Mouse (Mus musculus) lung, postnatal 4 days (tissue): ENCODE data around the gene Ldah.

ENCODE experiments used
- DNase-seq, 2 experiments: peaks; one replicate each; pipeline ENCODE4 v3.0.0; 2021

The Ldah gene

DNA sequence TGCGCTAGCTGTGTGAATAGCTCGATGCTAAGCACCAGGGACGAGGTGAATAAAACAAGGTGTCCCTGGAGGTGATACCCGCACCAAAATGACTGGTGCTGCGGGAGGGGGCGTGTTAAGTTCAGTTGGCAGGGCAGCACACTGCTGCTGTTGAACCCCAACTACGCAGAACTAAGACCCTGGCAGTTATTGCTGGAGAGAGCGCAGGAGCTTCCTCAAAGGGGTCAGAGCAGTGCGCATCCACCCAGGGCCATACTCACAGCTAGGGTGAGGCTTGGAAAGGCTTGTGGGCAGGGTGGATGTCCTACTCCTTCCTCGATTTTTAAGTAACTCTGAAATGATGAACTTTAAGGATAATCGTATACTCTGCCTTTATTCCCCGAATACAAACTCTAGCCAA, 105.9 kb downstream of the Ldah start:
- DNase-seq, result no peak

DNA sequence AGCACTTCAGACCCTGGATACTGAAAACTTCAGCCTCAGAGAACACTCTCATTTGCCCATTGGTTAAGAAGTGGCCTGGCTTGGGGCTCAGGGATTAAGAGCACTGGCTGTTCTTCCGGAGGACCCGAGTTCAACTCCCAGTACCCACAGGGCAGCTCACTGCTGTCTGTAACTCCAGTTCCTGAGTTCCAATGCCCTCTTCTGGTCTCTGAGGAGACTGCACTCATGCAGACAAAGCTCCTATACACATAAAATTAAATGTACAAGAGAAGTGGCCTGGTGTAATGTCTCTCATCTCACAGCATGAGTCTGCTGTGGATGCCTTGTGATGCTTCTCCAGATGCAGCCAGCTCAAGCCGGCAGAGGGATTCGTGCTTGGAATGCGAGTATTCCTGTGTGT, 108.6 kb downstream of the Ldah start:
- no peak for DNase-seq

DNA sequence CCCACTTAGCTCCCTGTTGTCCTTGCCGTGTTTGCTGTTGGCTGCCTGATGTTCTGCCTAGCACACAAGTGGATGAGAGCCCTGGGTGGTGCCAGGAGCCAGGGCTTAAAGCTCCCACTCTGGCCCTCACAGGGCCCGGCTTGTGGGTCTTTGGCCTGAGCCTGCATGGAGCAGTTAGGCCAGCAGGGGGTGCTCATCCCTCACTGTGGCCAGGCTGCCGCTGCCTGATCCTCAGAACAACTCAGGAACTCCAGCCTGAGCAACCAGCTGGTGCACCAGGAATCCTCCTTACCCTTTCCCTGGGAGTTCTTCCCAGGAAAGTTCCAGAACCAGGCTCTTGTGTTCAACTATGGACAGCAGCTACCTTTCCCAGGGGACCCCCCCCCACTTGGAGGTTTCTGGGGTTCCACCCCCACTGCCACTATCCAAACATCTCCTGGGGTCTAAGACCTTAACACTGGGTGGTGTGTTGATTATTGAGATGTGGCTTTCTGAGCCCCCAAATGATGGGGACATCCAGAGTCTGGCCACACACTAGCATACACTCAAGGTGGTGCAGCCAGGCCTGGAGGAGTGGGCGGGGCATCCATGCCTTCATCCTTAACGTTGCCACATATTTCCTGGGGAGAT, 112.3 kb downstream of the Ldah start:
- DNase-seq, result peak; percentile 79 to 87

DNA sequence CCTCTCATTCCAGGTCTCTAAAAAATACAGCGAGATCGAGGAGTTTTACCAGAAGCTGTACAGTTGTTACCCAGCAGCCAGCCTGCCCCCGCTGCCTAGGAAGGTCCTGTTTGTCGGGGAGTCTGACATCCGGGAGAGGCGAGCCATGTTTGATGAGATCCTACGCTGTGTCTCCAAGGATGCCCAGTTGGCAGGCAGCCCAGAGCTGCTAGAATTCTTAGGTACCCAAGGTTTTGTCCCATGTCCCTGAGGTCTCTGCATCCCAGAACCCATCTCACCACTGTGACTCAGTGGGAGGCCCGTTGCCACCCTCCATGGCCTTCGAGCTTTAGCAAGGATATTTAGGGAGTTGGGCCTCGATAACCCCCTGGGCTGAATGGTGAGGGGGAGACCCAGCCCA, 113.6 kb downstream of the Ldah start:
- DNase-seq, result peak in 1 of 2 experiments; percentile 20

DNA sequence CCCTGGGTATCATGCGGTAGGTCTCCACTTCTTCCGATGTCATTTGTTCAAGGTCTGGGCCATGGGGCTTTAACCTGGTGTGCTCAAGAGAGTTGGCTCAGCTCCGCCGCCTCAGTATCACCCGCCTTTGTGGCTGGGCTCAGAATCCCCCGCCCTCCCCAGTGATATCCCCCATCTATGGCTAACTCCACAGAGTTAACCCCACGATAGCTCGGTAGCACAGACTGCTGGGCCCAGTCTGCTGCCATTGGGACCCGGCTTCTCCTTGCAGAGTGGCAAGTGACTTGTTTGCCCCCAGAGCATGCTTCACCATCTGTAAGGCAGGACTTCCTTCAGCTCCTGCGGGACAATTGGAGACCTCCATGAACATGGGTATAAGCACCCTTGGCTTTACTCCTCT, 116.2 kb downstream of the Ldah start:
- DNase-seq, result no peak

DNA sequence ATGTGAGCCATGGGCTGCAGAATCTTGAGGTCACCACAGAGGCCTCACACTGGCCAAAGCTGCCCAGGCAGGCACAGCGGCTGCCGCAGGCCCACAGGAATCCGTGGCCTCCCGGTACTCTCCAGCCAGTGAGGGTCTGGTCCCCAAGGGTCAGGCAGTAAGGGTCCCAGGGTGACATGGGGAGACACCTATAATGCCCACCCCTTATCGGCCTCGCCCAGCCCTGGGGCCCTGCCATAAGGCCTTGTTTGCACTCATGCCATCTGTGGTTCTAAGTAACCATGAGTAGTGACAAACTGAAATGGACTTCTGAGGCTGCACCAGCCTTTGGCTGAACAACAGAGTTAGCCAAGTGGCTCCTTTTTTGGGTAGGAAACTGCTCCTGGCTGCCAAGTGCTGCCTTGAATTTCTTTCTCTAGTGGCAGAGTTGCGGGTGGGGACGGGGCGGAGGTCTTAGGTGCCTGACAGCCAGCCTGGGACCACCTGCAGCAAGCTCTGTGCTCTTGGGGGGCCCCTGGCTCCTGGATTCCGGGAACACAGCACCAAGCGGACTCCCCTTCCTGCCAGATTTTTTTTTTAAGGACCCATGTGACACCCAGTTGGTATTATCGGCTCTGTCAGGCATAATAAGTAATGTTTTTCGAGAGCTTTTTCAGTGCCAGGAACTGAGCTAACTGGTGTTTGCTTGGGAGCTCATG, 117.5 kb downstream of the Ldah start:
- DNase-seq, result peak in 1 of 2 experiments; percentile 22

DNA sequence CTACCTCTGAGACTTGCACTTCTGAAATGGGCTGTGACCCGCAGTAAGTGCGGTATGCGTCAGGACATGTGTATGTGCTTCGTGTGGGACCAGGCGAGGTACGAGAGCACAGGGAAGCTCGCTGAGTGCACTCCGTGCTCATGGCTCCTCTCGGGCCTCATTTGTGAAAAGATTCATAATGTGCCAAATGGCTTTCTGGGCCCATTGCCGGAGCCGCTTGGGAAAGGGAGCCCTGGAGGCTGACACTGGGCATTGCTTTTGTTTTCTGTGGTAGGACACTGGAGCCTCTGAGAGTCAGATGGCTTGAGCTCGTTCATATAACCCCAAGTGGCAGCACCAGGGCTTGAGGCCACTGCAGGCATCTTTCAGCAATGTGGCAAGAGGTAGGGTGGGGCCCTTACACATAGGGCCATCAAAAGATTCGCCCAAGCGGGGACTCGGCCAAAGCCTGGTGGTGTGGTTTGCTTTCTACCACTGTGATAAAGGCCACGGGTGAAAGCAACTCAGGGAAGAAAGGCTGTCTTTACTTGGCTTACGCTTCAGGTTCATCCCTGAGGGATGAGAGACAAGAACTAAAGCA, 118.1 kb downstream of the Ldah start:
- DNase-seq, result no peak

DNA sequence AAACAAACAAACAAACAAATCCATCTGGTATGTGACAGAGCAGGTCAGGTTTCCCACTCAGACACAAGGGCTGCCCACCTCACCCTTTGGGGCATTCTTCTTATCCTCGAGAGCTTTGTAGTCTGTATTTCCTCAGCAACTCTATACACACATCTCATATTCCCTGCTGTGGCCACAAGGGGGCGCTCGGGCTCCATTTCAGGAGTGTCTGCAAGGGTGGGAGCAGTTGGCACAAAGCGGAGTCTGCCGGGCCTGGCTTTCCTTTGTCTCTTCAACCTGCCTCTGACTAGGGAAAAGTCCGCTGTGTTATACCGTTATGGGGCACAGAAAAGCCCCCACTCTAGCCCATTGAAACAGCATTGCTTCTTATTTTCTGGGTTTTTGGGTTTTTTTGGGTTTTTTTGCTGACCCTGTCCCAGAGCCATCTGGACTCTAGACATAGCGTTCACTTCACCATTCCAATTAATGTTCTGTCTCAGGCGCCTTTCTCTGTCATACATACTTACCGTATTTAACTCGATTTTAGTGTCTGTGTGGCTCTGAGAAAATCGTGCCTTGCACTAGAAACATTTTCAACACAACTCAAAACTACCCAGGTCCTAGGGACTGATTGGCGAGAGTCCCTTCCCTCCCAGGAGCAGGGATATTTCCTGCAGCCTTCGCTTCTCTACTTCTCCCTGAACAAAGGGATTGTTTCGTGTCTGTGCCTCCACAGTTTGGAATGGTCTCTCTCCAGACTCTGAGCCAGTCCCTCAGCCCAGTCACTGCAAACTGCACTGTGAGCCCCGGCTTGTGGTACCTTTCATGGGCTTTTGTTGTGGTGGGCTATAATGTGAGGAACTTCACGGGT, 119.1 kb downstream of the Ldah start:
- peak; percentile 92 to 95 for DNase-seq

DNA sequence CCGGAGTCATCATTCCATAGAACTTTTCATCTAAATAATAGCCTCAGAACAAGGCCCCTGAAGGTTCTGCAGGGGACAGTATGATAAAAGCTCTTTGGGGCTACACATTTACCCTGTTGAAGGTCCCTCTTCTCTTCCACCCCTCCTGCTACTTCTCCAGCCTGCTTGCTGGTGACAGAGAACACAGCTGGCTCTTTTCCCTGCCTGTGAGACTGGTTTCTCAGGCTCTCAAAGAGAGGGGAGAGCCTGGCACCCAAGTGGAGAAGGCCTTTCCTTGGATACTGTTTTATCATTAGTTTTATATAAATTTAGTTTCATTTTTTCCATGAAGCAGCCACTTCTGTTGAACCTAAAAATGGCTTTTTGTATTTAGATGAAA, 119.8 kb downstream of the Ldah start:
- no peak for DNase-seq

DNA sequence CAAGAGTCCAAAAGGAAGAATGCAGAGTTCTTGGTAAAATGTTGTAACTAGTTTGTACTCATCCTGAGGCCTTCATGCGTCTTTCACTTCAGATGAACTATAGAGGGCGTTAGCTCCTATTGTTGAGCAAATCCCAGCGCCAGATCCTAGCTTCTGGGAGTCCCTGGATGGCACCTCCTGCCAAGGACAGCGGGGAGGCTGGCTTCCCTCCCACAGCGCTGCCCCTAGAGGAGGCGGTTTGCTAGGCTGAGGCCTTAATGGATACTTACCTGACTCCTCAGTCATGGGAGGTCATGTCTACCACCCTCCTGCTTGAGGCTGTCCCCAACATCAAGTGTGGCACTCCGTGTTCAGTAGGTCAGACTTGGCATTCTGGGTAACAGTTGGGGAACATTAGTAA, 121.3 kb downstream of the Ldah start:
- no peak for DNase-seq

DNA sequence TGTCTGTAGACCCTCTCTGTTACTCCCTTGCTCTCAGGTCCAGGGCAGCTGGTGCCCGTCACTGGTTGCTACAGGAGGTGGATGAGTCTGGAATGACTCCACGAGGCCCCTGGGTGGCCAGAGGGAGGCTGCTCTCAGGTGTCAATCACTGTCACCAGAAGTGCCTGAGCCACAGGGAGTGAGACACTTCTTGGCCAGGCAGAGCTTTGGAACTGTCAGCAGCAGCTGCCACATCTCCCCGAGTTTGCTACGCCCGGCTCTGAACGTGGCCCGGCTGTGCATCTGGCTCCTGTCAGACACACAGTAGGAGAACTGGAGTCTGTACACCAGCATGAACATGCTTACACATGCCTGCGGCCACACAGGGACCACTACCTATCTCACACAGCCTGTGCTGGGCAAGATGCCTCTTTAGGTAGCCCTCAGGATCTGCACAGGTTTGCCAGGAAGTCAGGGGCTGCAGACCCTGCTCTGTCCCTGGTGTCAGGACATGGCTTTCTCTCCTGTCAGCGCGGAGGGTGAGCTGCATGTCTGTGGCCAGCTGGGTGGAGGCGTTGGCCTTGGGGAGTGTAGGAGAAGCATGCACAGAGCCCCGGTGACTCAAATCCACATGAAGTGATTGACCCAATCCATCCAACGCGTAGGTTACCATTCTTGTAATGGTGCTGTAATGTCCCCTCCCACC, 123.7 kb downstream of the Ldah start:
- DNase-seq, result peak; percentile 46 to 83

DNA sequence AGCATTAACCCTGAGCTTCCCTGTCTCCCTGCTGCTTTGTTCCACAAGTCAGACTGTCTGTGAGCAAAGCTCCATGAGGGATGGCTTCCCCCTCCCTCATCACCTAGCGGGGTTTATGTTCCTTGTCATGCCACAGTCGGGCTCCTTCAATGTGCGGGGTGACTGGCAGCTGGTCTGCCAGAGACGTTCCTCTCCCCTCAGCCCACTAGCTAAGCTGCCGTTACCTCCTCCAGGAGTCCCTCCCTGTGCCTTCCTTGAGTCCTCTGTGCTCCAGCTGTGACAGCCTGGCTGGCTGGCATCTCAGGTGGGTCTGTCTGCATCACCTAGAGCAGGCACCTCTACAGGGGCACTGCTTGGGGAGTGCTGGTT, 124.3 kb downstream of the Ldah start:
- DNase-seq, result no peak

DNA sequence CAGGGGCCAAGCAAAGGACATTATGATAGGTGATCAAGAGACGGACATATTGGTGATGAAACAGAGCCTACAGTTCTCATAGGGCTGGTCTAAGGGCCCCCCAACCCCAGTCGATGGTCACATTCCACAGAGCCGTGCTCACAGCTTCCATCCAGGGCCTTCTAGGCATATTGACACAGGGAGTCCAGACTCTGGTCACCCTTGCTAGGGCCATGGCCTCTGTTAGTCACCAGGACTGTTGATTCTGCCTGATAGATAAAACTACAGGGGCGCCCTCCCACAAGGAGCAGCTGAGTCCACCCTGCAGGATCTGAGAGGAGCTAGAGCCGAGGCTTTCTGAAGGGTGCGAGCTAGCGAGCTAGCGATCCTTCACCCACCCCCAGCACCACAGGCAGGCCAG, 125.7 kb downstream of the Ldah start:
- no peak for DNase-seq

DNA sequence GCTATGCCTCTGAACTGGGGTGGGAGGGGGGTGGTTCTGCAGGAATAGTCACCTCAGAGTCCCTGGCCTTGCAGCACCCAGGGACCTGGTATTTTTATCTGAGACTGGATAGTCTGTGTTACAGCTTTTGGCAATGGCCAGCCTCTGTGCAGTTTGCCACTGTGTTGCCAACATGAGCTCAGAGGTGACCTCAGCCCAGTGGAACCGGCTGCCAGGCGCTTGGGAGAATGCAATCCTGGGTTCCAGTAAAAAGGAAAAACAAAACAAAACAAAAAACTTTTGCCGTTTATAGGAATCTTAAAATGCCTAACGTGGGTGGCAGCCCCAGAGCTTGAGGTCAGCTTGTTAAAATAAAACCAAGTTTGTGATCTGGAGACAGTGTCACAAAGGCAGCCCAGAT, 126.4 kb downstream of the Ldah start:
- DNase-seq, result no peak
